Mouse (Mus musculus) retina, embryonic 14.5 days (tissue): Measurements from ENCODE around the gene Smarcd1.

Source experiments
- DNase-seq: peaks from one replicate; pipeline ENCODE4 v3.0.0-alpha.2; 2015; ENCODE audit warnings: low spot score

Smarcd1 gene

DNA sequence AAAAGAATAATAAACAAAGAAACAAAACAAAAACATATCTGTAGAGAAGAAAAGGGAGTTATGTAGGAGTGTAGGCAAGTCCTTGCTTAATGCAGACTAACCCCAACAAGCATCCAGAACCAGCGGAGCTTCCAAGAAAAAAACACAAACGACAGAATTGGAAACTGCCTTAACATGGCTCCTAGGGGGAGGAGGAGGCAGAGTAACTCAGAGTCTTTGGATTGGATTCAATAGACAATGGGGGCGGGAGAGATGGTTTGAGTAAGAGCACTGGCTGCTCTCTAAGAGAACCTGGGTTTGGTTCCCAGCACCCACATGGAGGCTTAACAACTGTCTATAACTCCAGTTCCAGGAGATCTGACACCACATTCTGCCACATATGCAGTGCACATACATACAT is 29.7 kb downstream of the Smarcd1 start:
- DNase-seq, result no peak

DNA sequence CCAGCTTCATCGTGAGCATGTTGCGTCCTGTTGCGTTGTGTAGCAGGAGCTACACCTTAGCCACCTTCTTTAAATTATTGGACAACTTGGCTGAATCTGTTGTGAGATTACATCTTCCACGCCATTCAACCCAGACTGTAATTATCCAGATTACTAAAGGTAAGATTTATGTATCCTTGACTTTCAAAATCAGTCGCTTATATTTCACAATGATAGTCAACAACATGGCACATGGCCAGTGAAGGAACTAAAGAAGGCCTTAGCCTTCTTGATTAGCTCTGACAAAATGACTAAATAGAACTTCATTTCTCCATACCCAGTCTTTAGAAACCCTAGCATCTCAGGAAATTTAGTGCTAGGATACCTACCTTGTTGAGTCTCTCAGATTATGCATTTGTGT is 31.3 kb downstream of the Smarcd1 start:
- no peak for DNase-seq

DNA sequence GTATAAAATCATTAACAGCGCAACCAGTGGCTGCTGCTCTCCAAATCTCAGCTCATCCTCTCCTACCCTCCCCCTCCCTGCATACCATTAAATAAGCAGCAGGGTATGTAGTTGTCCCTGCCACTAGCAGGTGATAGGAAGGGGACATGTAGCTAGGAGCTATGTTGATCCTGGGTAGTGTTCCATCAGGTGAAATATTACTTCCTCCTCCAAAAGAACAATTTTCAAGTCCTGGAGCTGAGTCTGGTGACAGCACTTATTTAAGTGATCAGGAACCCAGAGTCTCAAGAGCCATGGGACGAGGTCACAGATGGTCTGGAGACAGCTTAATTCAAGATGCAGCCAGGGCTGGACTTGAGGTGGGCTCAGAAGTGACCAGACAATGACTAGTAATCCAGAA is 33.7 kb downstream of the Smarcd1 start:
- DNase-seq, result no peak

DNA sequence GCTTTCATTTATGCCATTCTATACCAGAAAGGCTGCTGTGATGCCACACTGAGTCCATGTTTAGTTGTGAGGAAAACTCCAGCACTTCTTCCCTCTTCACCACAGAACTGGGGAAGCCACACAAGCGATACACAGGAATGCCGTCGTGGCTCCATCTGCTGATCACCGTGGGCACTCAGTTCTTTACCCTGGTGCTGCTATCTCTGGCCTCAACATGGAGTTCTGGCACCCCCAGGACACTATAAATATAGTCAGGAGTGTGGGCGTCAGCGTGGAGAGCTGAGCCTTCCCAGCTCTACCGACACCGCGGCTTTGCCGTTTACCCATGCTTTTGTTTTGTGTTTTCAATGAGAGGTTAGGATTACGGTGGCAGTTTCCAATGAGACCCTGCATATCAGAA is 34.7 kb downstream of the Smarcd1 start:
- DNase-seq, result no peak

DNA sequence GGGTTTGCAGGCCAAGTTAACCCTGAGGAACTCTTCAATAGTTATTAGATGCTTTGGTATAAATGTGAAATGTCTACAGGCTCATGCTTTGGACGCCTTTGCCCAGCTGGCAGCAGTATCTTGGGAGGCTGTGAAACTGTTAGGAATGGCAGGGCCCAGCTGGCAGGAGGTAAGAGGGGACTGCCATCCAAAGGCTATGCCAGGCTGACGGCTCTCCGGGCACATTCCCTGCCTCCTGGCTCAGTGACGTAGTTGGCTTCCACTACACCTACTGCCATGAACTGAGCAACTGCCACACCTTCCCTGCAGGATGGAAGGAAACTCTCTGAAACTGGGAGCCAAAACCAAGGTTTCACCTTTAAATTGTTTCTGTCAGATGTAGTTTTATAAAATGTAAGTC is 38.3 kb downstream of the Smarcd1 start:
- no peak for DNase-seq

DNA sequence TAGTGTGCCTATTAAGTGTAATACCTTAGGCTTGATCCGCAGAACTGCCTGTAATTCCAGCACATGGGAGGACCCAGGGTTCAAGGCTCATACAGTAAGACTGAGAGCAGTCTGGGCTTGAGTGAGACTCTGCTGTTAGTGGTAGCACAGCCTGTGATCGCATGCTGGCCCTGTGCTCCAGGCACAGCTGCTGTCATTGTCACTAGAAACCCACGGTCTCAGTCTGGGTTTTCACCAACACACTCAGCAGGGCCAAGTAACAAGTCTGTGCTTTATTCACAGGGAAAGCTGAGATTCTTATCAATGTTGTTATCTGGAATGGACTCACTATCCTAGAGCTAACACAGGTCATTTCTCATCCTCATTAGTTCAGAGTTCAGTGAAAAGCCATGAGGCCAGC is 52.3 kb downstream of the Smarcd1 start:
- no peak for DNase-seq
